Mouse (Mus musculus) G1E (cell line): ENCODE measurements around the gene 2310022B05Rik. TPM values are rescaled to one million over a fixed set of nuclear protein-coding genes. Genes with fewer than 3 reads are reported as not detected.
A peak's percentile ranks its signal among the peaks of the same experiment; 100 is the strongest.

Source experiments
- ATAC-seq: 2 replicates; pipeline ENCODE4 v1.8.0; 2016; ENCODE audit warnings: mild to moderate bottlenecking; ENCODE audit not compliant: insufficient number of reproducible peaks, poor library complexity, low FRiP score, severe bottlenecking; ENCODE audit errors: extremely low read depth
- DNase-seq: peaks from one replicate; pipeline ENCODE4 v3.0.0; 2012; ENCODE audit warnings: low spot score
- H3K27me3 ChIP-seq: 2 replicates; pipeline ENCODE4 v1.6.1; 2012; ENCODE audit warnings: mild to moderate bottlenecking, low read length, inconsistent platforms; ENCODE audit not compliant: insufficient read depth
- H3K36me3 ChIP-seq: replicated peaks from 2 replicates; pipeline ENCODE3; 2012; ENCODE audit warnings: mild to moderate bottlenecking, inconsistent platforms
- H3K4me1 ChIP-seq: 2 replicates; pipeline ENCODE4 v1.6.1; 2012; ENCODE audit warnings: low read depth, low read length, inconsistent platforms, mixed read lengths; ENCODE audit not compliant: insufficient read depth
- H3K4me3 ChIP-seq: 2 replicates; pipeline ENCODE4 v1.5.1; 2012; ENCODE audit warnings: low read depth, mild to moderate bottlenecking, inconsistent platforms, low read length, moderate library complexity, mixed read lengths
- H3K9me3 ChIP-seq: replicated peaks from 2 replicates; pipeline ENCODE4 v1.6.1; 2012; ENCODE audit warnings: inconsistent platforms
- CTCF ChIP-seq: IDR thresholded peaks from 2 replicates; pipeline ENCODE4 v1.5.1; 2012; ENCODE audit warnings: low read depth, low read length, inconsistent platforms, mixed read lengths
- GATA1 ChIP-seq: IDR thresholded peaks from 2 replicates; pipeline ENCODE4 v1.6.1; 2012; ENCODE audit warnings: borderline replicate concordance, low read length, inconsistent platforms, mixed read lengths
- GATA2 ChIP-seq: IDR thresholded peaks from 2 replicates; pipeline ENCODE4 v1.6.1; 2012; ENCODE audit warnings: low read depth, low read length, inconsistent platforms, borderline replicate concordance
- POLR2AphosphoS5 ChIP-seq: IDR thresholded peaks from 2 replicates; pipeline ENCODE4 v1.6.1; 2012; ENCODE audit warnings: low read depth, low read length, inconsistent platforms; ENCODE audit not compliant: insufficient replicate concordance
- TAL1 ChIP-seq: conservative IDR thresholded peaks from 2 replicates; pipeline ENCODE4 v1.6.1; 2012; ENCODE audit warnings: low read depth, low read length, inconsistent platforms, mixed read lengths
- polyA plus RNA-seq: library from polyadenylated mRNA; stranded (reverse); fragments of >175 nt; gene quantifications from 2 replicates; pipeline ENCODE4 v1.2.3, GENCODE M21; 2012
- total RNA-seq, 2 experiments: library from RNA; stranded (forward) in 1 of 2; stranded (reverse) in 1 of 2; fragments of 200-1000 nt in 1 of 2; fragments of >200 nt in 1 of 2; fragmentation: Nextera tagmentation in 1 of 2; gene quantifications; 2 replicates each; pipeline ENCODE4 v1.2.3; 2014 to 2017

2310022B05Rik gene
- total and polyA plus RNA-seq, 3 experiments: 5.8 to 26.9 (median 16.8) TPM

- no peak overlapping the region for H3K4me3 ChIP-seq
- no peaks in the 10 kb centered on the region for H3K4me1 ChIP-seq
- no peak for TF ChIP-seq CTCF
- no peak for TF ChIP-seq TAL1
- no peak for TF ChIP-seq POLR2AphosphoS5
- no peak for TF ChIP-seq GATA1
- no peak for TF ChIP-seq GATA2
- no peak for ATAC-seq
- no peaks in the 10 kb centered on the region for H3K9me3 ChIP-seq
- peaks cover 93% of the 10 kb centered on the region for H3K36me3 ChIP-seq
- DNase-seq: no peak
- H3K27me3 ChIP-seq: no peaks in the 10 kb centered on the region
Measured at GRCm38 (mm10) chr8:124681077-124681791, 18.1 kb upstream of the 2310022B05Rik start.

- H3K4me3 ChIP-seq: no peak overlapping the region
- DNase-seq (no peak), ATAC-seq (no peak)
- H3K27me3 ChIP-seq: no peaks in the 10 kb centered on the region
- no peaks in the 10 kb centered on the region for H3K9me3 ChIP-seq
- peaks cover 94% of the 10 kb centered on the region for H3K36me3 ChIP-seq
- no peak for TF ChIP-seq GATA1
- TF ChIP-seq TAL1: no peak
- no peak for TF ChIP-seq GATA2
- no peak for TF ChIP-seq CTCF
- TF ChIP-seq POLR2AphosphoS5: no peak
- no peaks in the 10 kb centered on the region for H3K4me1 ChIP-seq
Measured at GRCm38 (mm10) chr8:124678246-124678645, 15.1 kb upstream of the 2310022B05Rik start.

GRCm38 (mm10) chr8:124677486-124677885, 14.3 kb upstream of the 2310022B05Rik start:
- Histone ChIP-seq H3K4me3 (no peak overlapping the region), H3K9me3 (no peaks in the 10 kb centered on the region), H3K27me3 (no peaks in the 10 kb centered on the region), H3K4me1 (no peaks in the 10 kb centered on the region), H3K36me3 (peaks cover 96% of the 10 kb centered on the region)
- ATAC-seq (no peak; the same call in 1 of the 2 replicates), DNase-seq (peak; percentile 56)
- no peak for TF ChIP-seq GATA2
- TF ChIP-seq TAL1: no peak
- peak; percentile 50; the same call in 1 of the 2 replicates for TF ChIP-seq CTCF
- TF ChIP-seq POLR2AphosphoS5: no peak
- no peak for TF ChIP-seq GATA1

- ATAC-seq (no peak), DNase-seq (no peak)
- Histone ChIP-seq H3K27me3 (no peaks in the 10 kb centered on the region), H3K4me3 (no peak overlapping the region), H3K4me1 (no peaks in the 10 kb centered on the region), H3K36me3 (peaks cover 96% of the 10 kb centered on the region), H3K9me3 (no peaks in the 10 kb centered on the region)
- TF ChIP-seq TAL1: no peak
- no peak for TF ChIP-seq GATA1
- TF ChIP-seq CTCF: no peak
Measured at GRCm38 (mm10) chr8:124677078-124677477, 13.9 kb upstream of the 2310022B05Rik start.

DNA sequence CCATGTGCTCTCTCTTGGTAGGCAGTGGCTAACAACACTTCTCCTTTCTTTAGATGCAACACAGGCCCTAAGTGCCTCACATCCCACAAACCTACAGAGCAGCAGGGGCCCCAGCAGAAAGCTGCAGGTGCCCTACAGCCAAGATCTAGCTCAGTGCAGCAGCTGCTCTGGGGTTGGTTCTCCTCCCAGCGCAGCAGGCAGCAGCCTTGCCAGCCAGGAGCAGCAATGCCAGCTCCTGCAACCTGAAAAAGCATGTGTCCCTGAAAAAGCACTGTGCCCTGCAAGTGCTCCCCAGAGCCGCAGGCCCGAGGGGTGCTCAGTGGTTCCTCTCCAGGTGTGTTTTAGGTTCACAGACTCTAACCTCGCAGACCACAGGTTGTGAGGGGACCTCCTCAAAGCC, 13.5 kb upstream of the 2310022B05Rik start:
- Histone ChIP-seq H3K4me1 (no peaks in the 10 kb centered on the region), H3K36me3 (peaks cover 94% of the 10 kb centered on the region), H3K9me3 (no peaks in the 10 kb centered on the region), H3K27me3 (no peaks in the 10 kb centered on the region), H3K4me3 (no peak overlapping the region)
- TF ChIP-seq CTCF: no peak
- no peak for TF ChIP-seq POLR2AphosphoS5
- TF ChIP-seq GATA1: no peak
- no peak for TF ChIP-seq TAL1
- no peak for TF ChIP-seq GATA2
- DNase-seq (no peak), ATAC-seq (no peak)

- no peaks in the 10 kb centered on the region for H3K4me1 ChIP-seq
- DNase-seq (no peak), ATAC-seq (no peak)
- H3K9me3 ChIP-seq: no peaks in the 10 kb centered on the region
- no peak overlapping the region for H3K4me3 ChIP-seq
- peaks cover 3% of the 10 kb centered on the region; the same call in 1 of the 2 replicates for H3K27me3 ChIP-seq
- H3K36me3 ChIP-seq: peaks cover 69% of the 10 kb centered on the region
- no peak for TF ChIP-seq POLR2AphosphoS5
- TF ChIP-seq TAL1: no peak
- no peak for TF ChIP-seq GATA2
- TF ChIP-seq CTCF: no peak
- no peak for TF ChIP-seq GATA1
Measured at GRCm38 (mm10) chr8:124672345-124672744, 9.2 kb upstream of the 2310022B05Rik start.
